In the genomic region with DNA sequence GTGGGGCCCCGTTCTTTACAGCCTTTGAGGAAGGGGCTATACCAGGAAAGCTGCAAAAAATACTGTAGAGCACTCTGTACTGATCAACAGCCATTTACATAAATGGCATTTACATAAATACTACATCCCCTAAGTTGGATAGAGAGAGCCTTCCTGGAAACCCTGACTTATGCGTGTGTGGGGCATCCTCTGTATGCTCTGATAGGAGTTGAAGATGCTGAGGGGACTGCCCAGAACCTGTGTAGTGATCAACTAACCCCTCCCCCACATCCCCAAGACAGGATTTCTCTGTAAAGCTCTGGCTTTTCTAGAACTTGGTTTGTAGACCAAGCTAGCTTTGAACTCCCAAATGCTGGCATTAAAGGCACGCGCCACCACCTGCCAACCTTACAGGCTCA, we compare ENCODE assay signal across 1 mouse cellular context.
TF ChIP-seq lines count a peak whose summit lies in the region.

No protein-coding gene starts in this region.

TF ChIP-seq in CH12.LX, 34 proteins besides CTCF, POLR2A, EP300 and RAD21:
- TF ChIP-seq BHLHE40 (IDR thresholded peaks at IDR 0.05; ENCODE audit: low read depth, low read length) (no peak), MXI1 (IDR thresholded peaks at IDR 0.05; ENCODE audit: low read depth, low read length) (peak; percentile 12; the same call in 1 of the 2 replicates), MEF2A (IDR thresholded peaks at IDR 0.05; ENCODE audit: borderline replicate concordance, low read depth, low read length) (peak; percentile 35; the same call in 1 of the 2 replicates), ZNF384 (IDR thresholded peaks at IDR 0.05; ENCODE audit: low read depth, low read length) (no peak), MAZ (IDR thresholded peaks at IDR 0.05; ENCODE audit: low read depth, low read length) (no peak), USF2 (conservative IDR thresholded peaks at IDR 0.05; ENCODE audit: low read depth, low read length) (no peak), ZMIZ1 (IDR thresholded peaks at IDR 0.05; ENCODE audit: low read depth, low read length) (no peak), KAT2A (IDR thresholded peaks at IDR 0.05; ENCODE audit: insufficient replicate concordance, low read length) (no peak), ELF1 (IDR thresholded peaks at IDR 0.05; ENCODE audit: low read depth, low read length) (peak; percentile 43; the same call in 1 of the 2 replicates), IRF4 (IDR thresholded peaks at IDR 0.05; ENCODE audit: low read depth, low read length) (peak; percentile 26; the same call in 1 of the 2 replicates), TBP (conservative IDR thresholded peaks at IDR 0.05; ENCODE audit: low read depth, low read length) (0 out of 2 replicates have a peak, but pooled peaks have one; percentile 20), CHD2 (IDR thresholded peaks at IDR 0.05; ENCODE audit: low read length) (peak; percentile 61), ETS1 (conservative IDR thresholded peaks at IDR 0.05; ENCODE audit: low read depth, low read length) (peak; percentile 76), MAX (IDR thresholded peaks at IDR 0.05; ENCODE audit: low read length) (no peak)
TF ChIP-seq in CH12.LX: peak in this region for 7.
